Mouse (Mus musculus) MEL (cell line): ENCODE results near the gene Dnttip2. TPM values are rescaled to one million over a fixed set of nuclear protein-coding genes. Genes with fewer than 3 reads are reported as not detected.
"Not testable (repeated sequence)": the region's sequence is repeated elsewhere in the genome, so short reads cannot be mapped to it uniquely, and the experiment has no call there.

Source experiments
- DNase-seq: peaks from one replicate; pipeline ENCODE4 v3.0.0; 2011; ENCODE audit warnings: low read depth, low spot score
- H3K27ac ChIP-seq: 2 replicates; pipeline ENCODE4 v1.5.1; 2012; ENCODE audit warnings: low read depth, mild to moderate bottlenecking, control low read depth, low read length, moderate library complexity; ENCODE audit not compliant: control insufficient read depth
- H3K27me3 ChIP-seq, 2 experiments: fragments of 150-350 bp in 1 of 2; sonication (generic) in 1 of 2; 2 replicates each; pipeline ENCODE4 v1.6.1; 2012; ENCODE audit warnings: low read length in 2 of 2, mild to moderate bottlenecking in 2 of 2, improper control_type of control experiment in 1 of 2, moderate library complexity in 1 of 2; ENCODE audit not compliant: insufficient read depth in 2 of 2, control insufficient read depth in 1 of 2
- H3K36me3 ChIP-seq, 2 experiments: 2 replicates each; pipeline ENCODE4 v1.6.1; 2012 to 2014; ENCODE audit warnings: low read length in 2 of 2, improper control_type of control experiment in 1 of 2, inconsistent platforms in 1 of 2, mild to moderate bottlenecking in 1 of 2; ENCODE audit not compliant: insufficient read depth in 2 of 2, control insufficient read depth in 1 of 2
- H3K4me1 ChIP-seq, 2 experiments: fragments of 150-350 bp in 1 of 2; sonication (generic) in 1 of 2; 2 replicates each; pipeline ENCODE4 v1.6.1; 2012; ENCODE audit warnings: low read length in 2 of 2, improper control_type of control experiment in 1 of 2, mild to moderate bottlenecking in 1 of 2; ENCODE audit not compliant: insufficient read depth in 2 of 2, control insufficient read depth in 1 of 2
- H3K4me3 ChIP-seq, 2 experiments: fragments of 150-350 bp in 1 of 2; sonication (generic) in 1 of 2; 2 replicates each; pipeline ENCODE4 v1.5.1; 2012; ENCODE audit warnings: low read depth in 2 of 2, low read length in 2 of 2, mild to moderate bottlenecking in 2 of 2, moderate library complexity in 2 of 2, control low read depth in 1 of 2, improper control_type of control experiment in 1 of 2; ENCODE audit not compliant: control insufficient read depth in 1 of 2, insufficient read depth in 1 of 2
- H3K79me2 ChIP-seq: 2 replicates; pipeline ENCODE4 v1.6.1; 2012; ENCODE audit warnings: mild to moderate bottlenecking, low read length, moderate library complexity; ENCODE audit not compliant: control insufficient read depth, poor library complexity, insufficient read depth
- H3K9ac ChIP-seq: 2 replicates; pipeline ENCODE4 v1.6.1; 2012; ENCODE audit warnings: low read depth, mild to moderate bottlenecking, control low read depth, low read length, moderate library complexity; ENCODE audit not compliant: control insufficient read depth, poor library complexity, severe bottlenecking
- H3K9me3 ChIP-seq: fragments of 150-350 bp; sonication (generic); replicated peaks from 2 replicates; pipeline ENCODE4 v1.6.1; 2012; ENCODE audit warnings: mild to moderate bottlenecking, low read length, improper control_type of control experiment, moderate library complexity; ENCODE audit not compliant: insufficient read depth
- E2F4 ChIP-seq: IDR thresholded peaks from 2 replicates; pipeline ENCODE4 v1.6.1; 2011; ENCODE audit warnings: low read depth, low read length, improper control_type of control experiment, borderline replicate concordance
- EP300 ChIP-seq, 2 experiments: IDR thresholded peaks; 2 replicates each; pipeline ENCODE4 v1.6.1; 2011; ENCODE audit warnings: improper control_type of control experiment in 2 of 2, low read length in 2 of 2, low read depth in 1 of 2, mild to moderate bottlenecking in 1 of 2
- GABPA ChIP-seq: IDR thresholded peaks from 2 replicates; pipeline ENCODE4 v1.6.1; 2012; ENCODE audit warnings: low read depth, mild to moderate bottlenecking, inconsistent platforms, low read length, improper control_type of control experiment, moderate library complexity
- MAX ChIP-seq: IDR thresholded peaks from 2 replicates; pipeline ENCODE4 v1.6.1; 2011; ENCODE audit warnings: low read length, improper control_type of control experiment
- MXI1 ChIP-seq: IDR thresholded peaks from 2 replicates; pipeline ENCODE4 v1.6.1; 2011; ENCODE audit warnings: mild to moderate bottlenecking, low read depth, low read length, improper control_type of control experiment
- POLR2AphosphoS2 ChIP-seq: IDR thresholded peaks from 2 replicates; pipeline ENCODE4 v1.6.1; 2011; ENCODE audit warnings: low read length, improper control_type of control experiment
- TAL1 ChIP-seq: IDR thresholded peaks from 2 replicates; pipeline ENCODE4 v1.6.1; 2012; ENCODE audit warnings: mild to moderate bottlenecking, inconsistent platforms, low read length, moderate library complexity, mixed read lengths
- USF1 ChIP-seq: IDR thresholded peaks from 2 replicates; pipeline ENCODE4 v1.6.1; 2014; ENCODE audit warnings: low read depth, mild to moderate bottlenecking, inconsistent platforms, low read length, improper control_type of control experiment, moderate library complexity
- ZKSCAN1 ChIP-seq: IDR thresholded peaks from 2 replicates; pipeline ENCODE4 v1.6.1; 2012; ENCODE audit warnings: low read depth, mild to moderate bottlenecking, inconsistent platforms, low read length, improper control_type of control experiment, moderate library complexity
- ZMIZ1 ChIP-seq: IDR thresholded peaks from 2 replicates; pipeline ENCODE4 v1.6.1; 2012; ENCODE audit warnings: low read depth, mild to moderate bottlenecking, inconsistent platforms, low read length, improper control_type of control experiment, moderate library complexity
- ZNF384 ChIP-seq: IDR thresholded peaks from 2 replicates; pipeline ENCODE4 v1.6.1; 2012; ENCODE audit warnings: low read depth, mild to moderate bottlenecking, inconsistent platforms, low read length, improper control_type of control experiment
- polyA plus RNA-seq, 2 experiments: library from polyadenylated mRNA; stranded (reverse) in 1 of 2; unstranded in 1 of 2; fragments of >175 nt in 1 of 2; fragments of >200 nt in 1 of 2; gene quantifications; 2 replicates each; pipeline versions ENCODE4 v1.2.1 to v1.2.4; 2012; ENCODE audit warnings: low replicate concordance in 2 of 2, low read depth in 1 of 2; ENCODE audit not compliant: insufficient read length in 2 of 2, insufficient read depth in 1 of 2, missing spikeins in 1 of 2
- total RNA-seq: library from RNA; depleted of rRNA; stranded (reverse); fragments of 300-350 nt; gene quantifications from 2 replicates; pipeline ENCODE4 v1.2.3, GENCODE M21; 2012

Gene Dnttip2
- total and polyA plus RNA-seq, 3 experiments = 84.4 to 90.5 TPM; not detected in 1

DNA sequence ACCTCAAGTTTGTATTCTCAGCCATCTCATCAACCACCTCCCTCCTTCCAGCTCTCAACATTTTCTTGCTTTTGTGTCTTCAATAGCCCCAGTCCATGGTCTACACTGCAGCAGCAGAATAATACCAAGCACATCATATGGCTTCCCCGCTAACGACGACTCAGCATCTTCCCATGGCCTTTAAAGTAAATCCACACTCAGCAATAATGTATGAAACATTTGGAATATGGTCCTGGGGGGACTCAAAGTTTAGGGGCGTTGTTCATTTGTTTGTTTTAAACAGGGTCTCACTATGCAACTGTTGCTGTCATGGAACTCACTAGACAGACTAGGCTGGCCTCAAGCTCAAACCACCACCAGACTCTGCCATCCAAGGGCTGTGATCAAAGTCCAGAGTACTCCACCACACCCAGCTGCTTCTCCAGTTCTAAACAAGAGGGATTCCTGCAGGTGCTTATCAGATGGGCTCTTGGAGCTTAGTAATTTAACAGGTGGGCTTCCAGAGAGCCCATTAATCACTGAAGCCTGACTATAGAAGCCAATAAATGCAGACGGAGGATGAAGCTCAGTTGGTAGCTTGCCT is 14.5 kb downstream of the Dnttip2 start:
- Histone ChIP-seq H3K27ac (no peak overlapping the region), H3K4me1 (peaks cover 2 to 10% of the 10 kb centered on the region in 2 experiments; a peak in 3 of 4 replicates), H3K9ac (no peak overlapping the region), H3K27me3 (no peaks in the 10 kb centered on the region), H3K4me3 (no peak overlapping the region), H3K79me2 (peaks cover 2% of the 10 kb centered on the region; the same call in 1 of the 2 replicates), H3K36me3 (peaks cover 4 to 10% of the 10 kb centered on the region in 2 experiments), H3K9me3 (no peaks in the 10 kb centered on the region)
- DNase-seq = no peak
- TF ChIP-seq GABPA (no peak), TAL1 (no peak), POLR2AphosphoS2 (no peak), ZKSCAN1 (no peak), E2F4 (no peak), EP300 (IDR thresholded peaks at IDR 0.05; ENCODE audit: low read depth in 1 of 2, low read length in 2 of 2) (no peak)

DNA sequence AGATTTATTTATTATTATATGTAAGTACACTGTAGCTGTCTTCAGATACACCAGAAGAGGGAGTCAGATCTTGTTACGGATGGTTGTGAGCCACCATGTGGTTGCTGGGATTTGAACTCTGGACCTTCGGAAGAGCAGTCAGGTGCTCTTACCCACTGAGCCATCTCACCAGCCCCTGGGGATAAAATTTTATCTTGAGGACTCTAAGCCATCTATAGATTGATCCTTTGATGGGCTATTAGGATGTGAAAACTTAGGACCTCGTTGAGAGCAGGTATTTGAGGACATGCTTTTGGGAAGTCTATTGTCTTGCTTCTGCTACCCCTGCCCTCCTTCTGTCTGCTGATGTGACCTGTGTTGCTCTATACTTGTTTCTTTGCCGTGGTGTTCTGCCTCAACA is 15.2 kb downstream of the Dnttip2 start:
- not testable (repeated sequence) for H3K27me3 ChIP-seq, DNase-seq, H3K4me3 ChIP-seq, H3K27ac ChIP-seq, H3K9ac ChIP-seq, H3K9me3 ChIP-seq, H3K79me2 ChIP-seq
- peaks cover 4 to 11% of the 10 kb centered on the region in 2 experiments for H3K36me3 ChIP-seq
- peaks cover 2 to 10% of the 10 kb centered on the region in 2 experiments; a peak in 3 of 4 replicates for H3K4me1 ChIP-seq

DNA sequence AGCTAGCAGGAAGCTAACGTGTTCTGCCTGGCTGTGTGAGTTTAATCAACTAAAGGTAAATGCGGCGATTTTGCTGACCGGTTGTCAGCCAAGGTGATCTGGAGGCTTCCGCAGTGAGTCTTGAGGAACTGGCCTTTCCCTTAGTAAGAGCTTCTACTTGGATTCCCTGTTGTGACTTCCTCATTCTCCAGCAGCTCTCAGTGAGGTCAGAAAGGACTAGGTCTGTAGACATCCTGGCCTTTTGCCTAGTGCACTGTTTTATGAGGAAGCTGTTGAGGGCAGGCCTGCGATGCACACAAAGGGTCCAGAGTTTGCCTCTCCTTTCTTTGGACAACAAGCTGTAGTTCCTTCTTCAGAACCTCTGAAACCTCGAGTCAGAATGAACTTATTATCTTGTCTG is 16.5 kb downstream of the Dnttip2 start:
- H3K27me3 ChIP-seq = no peaks in the 10 kb centered on the region
- no peaks in the 10 kb centered on the region for H3K9me3 ChIP-seq
- H3K27ac ChIP-seq = no peak overlapping the region
- H3K9ac ChIP-seq = no peak overlapping the region
- peaks cover 2% of the 10 kb centered on the region; the same call in 1 of the 2 replicates for H3K79me2 ChIP-seq
- H3K36me3 ChIP-seq = peaks cover 0 to 12% of the 10 kb centered on the region in 2 experiments; a peak in 2 of 4 replicates
- H3K4me1 ChIP-seq = peaks cover 2 to 10% of the 10 kb centered on the region in 2 experiments; a peak in 3 of 4 replicates
- peak in 1 of 2 experiments; percentile 60; a peak in 2 of 4 replicates for TF ChIP-seq EP300 (IDR thresholded peaks at IDR 0.05; ENCODE audit: low read depth in 1 of 2, low read length in 2 of 2)
- TF ChIP-seq USF1 = no peak
- TF ChIP-seq ZNF384 = no peak
- no peak for TF ChIP-seq MAX
- no peak for TF ChIP-seq ZMIZ1
- TF ChIP-seq MXI1 = no peak
- DNase-seq = peak; percentile 84
- no peak overlapping the region for H3K4me3 ChIP-seq
